Mouse (Mus musculus) layer of hippocampus, adult 8-10 months (tissue): Measurements from ENCODE around the gene Bcl3. TPM values are rescaled to one million over a fixed set of nuclear protein-coding genes. Genes with fewer than 3 reads are reported as not detected.

Experiments used
- DNase-seq, 2 experiments: peaks; one replicate each; pipeline ENCODE4 v3.0.0; 2022; ENCODE audit warnings: low spot score in 2 of 2
- total RNA-seq, 4 experiments: library from RNA; stranded (reverse); gene quantifications; 2 replicates each; pipeline ENCODE4 v1.2.4; 2022

Gene Bcl3
- total RNA-seq, 4 experiments from 2014 or later = 0.75 to 11.9 (median 2.3) TPM

GRCm38 (mm10) chr7:19834055-19834454 is 11.5 kb upstream of the Bcl3 start:
- no peak for DNase-seq

DNA sequence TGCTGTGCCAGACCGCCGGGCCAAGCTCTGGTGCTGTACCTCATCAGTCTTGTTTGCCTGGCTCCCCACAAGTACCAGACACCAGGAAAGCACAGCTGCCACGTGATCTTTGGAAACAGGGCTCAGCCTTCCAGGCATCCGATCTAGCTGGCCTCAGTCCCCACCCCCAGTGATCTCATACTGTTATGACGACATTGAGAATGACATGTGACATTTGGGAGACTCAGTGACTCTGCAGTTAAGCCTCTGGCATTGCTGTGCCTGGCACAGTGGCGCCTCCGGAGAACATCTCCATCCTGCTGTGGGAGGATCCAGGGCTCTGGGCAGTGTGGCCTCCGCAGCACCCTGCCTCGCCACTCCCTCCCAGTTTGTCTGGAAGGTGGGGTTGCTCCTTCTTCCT is 9.3 kb upstream of the Bcl3 start:
- no peak for DNase-seq

GRCm38 (mm10) chr7:19830682-19831156 is 8.1 kb upstream of the Bcl3 start:
- DNase-seq = no peak

- DNase-seq = no peak
Observed at GRCm38 (mm10) chr7:19829694-19830093, 7.1 kb upstream of the Bcl3 start.

DNA sequence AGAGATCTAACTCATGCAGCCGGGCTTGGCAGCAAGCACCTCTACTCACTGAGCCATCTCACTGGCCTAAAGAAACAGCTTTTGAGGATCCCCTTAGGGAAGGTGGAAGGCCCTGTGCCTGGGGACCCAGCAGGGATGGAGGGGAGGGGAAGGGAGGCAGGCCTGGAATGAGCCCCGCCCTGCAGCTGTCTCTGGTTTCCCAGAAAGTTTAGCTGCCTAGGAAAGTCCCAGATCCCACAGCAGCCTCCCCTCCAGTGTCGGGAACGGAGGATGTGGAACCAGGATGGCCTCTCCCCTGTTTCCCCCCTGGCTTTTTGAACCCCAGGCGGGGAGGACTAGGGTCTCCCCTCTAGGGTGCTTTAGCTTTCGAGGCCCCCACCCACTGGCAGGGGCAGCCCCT is 4.2 kb upstream of the Bcl3 start:
- DNase-seq = no peak

GRCm38 (mm10) chr7:19824182-19824973 is 1.8 kb upstream of the Bcl3 start:
- no peak for DNase-seq

GRCm38 (mm10) chr7:19823256-19824181 is 949 bp upstream of the Bcl3 start:
- no peak for DNase-seq

GRCm38 (mm10) chr7:19822193-19822592 is 377 bp downstream of the Bcl3 start:
- DNase-seq = no peak

DNA sequence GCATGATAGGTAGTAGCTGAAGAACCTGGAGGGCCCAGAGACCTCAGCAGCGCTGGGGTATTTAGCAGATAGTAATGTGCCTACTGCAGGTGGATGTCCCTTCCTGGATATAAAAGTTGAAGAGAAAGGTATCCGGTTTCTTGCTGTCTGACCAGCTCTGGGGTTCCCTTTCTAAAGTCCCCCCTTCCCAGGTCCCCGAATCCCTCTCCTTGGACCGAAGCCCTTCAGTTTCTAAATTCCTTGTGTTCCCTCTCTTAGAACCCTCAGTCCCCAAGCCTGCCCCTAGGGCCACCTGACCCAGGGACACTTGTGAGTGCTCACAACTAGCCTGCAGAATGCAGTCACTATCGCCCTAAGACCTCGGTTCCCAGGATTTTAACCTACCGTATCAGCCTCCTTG is 937 bp downstream of the Bcl3 start:
- DNase-seq = no peak

DNA sequence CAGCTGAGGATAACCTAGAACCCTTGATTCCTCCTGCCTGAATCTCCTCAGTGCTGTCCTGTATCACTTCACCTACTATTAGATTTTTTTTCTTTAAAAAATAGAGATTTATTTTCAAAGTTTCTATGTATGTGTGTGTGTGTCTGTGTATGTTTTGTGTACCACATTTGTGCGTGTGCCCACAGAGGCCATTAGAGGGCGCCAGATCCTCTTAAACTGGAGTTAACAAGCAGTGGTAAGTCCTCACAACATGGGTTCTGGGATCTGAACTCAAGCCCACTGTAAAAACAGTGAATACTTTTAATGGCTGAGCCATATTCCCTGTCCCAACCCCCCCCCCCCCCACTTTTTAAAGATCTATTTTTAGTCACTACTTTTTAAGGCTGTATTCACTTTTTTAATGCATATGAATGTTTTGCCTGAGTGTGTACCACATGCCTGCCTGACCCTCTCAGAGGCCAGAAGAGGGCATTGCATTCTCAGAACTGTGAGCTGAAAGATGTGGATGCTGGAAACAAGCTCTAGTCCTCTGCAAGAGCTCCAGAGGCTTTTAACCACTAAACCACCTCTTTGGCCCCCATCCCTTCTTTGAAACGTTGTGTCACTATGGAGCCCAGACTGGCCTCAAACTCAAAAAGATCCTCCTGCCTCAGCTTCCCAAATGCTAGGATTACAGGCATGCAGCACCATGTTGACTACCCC is 2.1 kb downstream of the Bcl3 start:
- DNase-seq = no peak

DNA sequence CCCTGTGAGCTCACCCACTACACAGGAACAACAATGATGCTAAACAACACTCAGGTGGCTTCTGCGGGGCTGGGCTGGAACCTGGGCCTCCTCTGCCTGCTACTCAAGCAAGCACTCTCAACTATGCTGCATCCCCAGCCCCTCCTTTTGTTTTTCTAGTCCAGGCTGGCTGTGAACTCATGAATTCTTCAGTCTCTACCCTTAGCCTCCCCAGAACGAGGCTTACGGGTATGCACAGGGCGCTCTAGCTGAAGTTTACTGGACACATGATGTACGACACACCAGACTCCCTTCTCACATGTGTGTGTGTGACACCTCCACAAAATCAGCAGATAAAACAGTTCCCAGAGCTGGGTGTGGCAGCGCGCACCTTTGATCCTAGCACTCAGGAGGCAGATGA is 3.7 kb downstream of the Bcl3 start:
- no peak for DNase-seq

GRCm38 (mm10) chr7:19818440-19818839 is 4.1 kb downstream of the Bcl3 start:
- no peak for DNase-seq

- no peak for DNase-seq
Observed at GRCm38 (mm10) chr7:19817382-19818105, 5.0 kb downstream of the Bcl3 start.

DNA sequence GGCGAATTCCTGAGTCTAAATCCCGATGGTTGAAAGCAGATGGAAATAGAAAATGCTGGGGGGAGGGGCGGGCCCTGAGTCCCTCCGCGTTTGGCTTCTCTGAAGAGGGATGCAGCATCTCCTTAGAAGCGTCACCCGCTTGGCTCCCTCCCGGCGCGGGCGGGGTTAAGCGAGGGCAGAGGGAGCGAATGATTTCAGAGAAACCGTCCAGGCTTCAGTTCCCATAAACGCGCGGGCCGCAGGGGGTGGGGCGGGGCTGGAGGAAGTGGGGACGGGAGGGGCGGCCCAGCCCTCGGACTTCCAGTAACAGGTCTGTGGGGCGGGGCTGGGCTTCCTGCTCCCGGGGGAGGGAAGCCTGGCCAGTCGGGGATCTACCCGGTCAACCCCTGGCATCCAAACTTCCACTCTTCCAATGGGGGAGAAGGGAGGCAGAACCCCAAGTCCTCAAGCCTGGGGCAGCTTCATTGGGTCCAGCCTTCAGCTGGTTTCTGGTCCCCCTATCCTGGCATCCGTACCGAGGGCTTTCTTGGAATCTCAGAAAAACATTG is 6.3 kb downstream of the Bcl3 start:
- DNase-seq = peak; percentile 29 to 31

GRCm38 (mm10) chr7:19815296-19816223 is 7.0 kb downstream of the Bcl3 start:
- DNase-seq = no peak

- no peak for DNase-seq
Observed at GRCm38 (mm10) chr7:19813579-19814122, 8.9 kb downstream of the Bcl3 start.

- no peak for DNase-seq
Observed at GRCm38 (mm10) chr7:19813161-19813560, 9.4 kb downstream of the Bcl3 start.

- no peak for DNase-seq
Observed at GRCm38 (mm10) chr7:19811114-19811513, 11.5 kb downstream of the Bcl3 start.

DNA sequence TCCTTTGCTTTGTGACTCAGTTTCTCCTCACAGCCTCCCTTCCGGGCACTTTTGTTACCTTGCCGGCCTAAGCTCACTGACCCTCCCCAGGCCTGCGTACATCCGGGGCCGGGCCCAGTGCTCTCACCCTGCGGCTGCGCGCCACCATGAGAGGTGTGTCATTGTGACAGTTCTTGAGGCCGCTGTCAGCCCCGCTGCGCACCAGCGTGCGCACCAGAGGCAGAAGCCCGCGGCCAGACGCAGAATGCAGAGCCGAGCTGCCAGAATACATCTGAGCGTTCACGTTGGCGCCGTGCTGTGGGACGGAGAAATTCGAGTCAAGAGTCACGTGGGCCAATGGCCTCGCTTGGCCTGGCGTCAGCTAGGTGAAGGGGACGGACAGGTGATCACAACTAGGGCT is 13.2 kb downstream of the Bcl3 start:
- no peak for DNase-seq
